Mouse (Mus musculus): ENCODE data around the gene Cope. TPM values are rescaled to one million over a fixed set of nuclear protein-coding genes. Genes with fewer than 3 reads are reported as not detected.

Cope gene
- polyA plus RNA-seq, 1 experiment from 2014 or later = 281 TPM

DNA sequence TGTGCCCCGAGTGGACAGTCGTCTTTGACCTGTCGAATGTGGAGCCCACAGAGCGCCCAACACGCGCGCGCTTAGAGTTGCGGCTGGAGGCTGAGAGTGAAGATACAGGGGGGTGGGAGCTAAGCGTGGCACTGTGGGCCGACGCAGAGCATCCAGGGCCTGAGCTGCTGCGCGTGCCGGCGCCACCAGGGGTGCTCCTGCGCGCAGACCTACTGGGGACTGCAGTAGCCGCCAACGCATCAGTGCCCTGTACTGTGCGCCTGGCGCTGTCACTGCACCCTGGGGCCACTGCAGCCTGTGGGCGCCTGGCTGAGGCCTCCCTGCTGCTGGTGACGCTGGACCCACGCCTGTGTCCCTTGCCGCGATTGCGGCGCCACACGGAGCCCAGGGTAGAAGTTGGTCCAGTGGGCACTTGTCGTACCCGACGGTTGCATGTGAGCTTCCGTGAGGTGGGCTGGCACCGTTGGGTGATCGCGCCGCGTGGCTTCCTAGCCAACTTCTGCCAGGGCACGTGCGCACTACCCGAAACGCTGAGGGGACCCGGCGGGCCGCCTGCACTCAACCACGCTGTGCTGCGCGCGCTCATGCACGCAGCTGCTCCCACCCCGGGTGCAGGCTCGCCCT, 28.5 kb downstream of the Cope start:
- H3K4me3 ChIP-seq (ENCODE audit: low read depth, low read length) = peak overlapping the region; percentile 19
- peaks cover 22% of the 10 kb centered on the region for H3K4me1 ChIP-seq (ENCODE audit: control insufficient read depth, insufficient read depth, low read length)
- H3K27ac ChIP-seq (replicated peaks; ENCODE audit: low read depth, low read length) = no peak overlapping the region
- peaks cover 36% of the 10 kb centered on the region for H3K36me3 ChIP-seq (ENCODE audit: control insufficient read depth, insufficient read depth, low read length)
- peak; percentile 83 for DNase-seq (ENCODE audit: low spot score)
- H3K9ac ChIP-seq (ENCODE audit: low read length) = peak overlapping the region; percentile 36; the same call in 1 of the 2 replicates
- peak; percentile 82 for ATAC-seq (ENCODE audit: insufficient number of reproducible peaks, low FRiP score, low TSS enrichment, low read depth)
- no peaks in the 10 kb centered on the region for H3K27me3 ChIP-seq (ENCODE audit: control insufficient read depth, insufficient read depth, low read length)
- WGBS = 26% methylated on average over 53 of the region's 53 CpGs
- H3K9me3 ChIP-seq (ENCODE audit: control insufficient read depth, low read length) = no peaks in the 10 kb centered on the region
- peak overlapping the region; percentile 35 for H3K4me2 ChIP-seq (ENCODE audit: low read depth, severe bottlenecking)

DNA sequence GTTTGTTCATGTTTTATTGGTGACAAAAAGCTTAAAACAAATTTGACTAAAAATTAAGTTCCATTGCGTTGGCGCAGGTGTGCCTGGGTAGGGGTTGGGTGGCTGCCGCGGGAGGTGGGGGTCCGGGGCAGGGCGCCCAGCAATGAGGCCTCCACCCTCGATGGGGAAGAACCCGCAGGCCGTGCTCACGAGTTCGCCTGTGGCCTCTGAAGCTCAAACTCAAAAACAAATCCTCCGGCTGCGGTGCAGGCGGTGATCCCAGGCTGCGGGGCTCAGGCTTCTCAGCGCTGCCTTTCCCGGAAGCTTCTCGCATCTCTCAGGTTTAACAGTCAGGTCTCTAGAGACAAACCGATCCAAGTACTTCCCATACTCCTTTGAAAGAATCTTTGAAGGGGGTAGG, 29.2 kb downstream of the Cope start:
- H3K9ac ChIP-seq (ENCODE audit: low read length) = peak overlapping the region; percentile 17; the same call in 1 of the 2 replicates
- no peaks in the 10 kb centered on the region for H3K27me3 ChIP-seq (ENCODE audit: control insufficient read depth, insufficient read depth, low read length)
- no peak overlapping the region for H3K4me2 ChIP-seq (ENCODE audit: low read depth, severe bottlenecking)
- no peaks in the 10 kb centered on the region for H3K9me3 ChIP-seq (ENCODE audit: control insufficient read depth, low read length)
- peaks cover 43% of the 10 kb centered on the region for H3K36me3 ChIP-seq (ENCODE audit: control insufficient read depth, insufficient read depth, low read length)
- no peak overlapping the region for H3K27ac ChIP-seq (replicated peaks; ENCODE audit: low read depth, low read length)
- H3K4me3 ChIP-seq (ENCODE audit: low read depth, low read length) = no peak overlapping the region
- 68% methylated on average over 19 of the region's 19 CpGs for WGBS
- H3K4me1 ChIP-seq (ENCODE audit: control insufficient read depth, insufficient read depth, low read length) = peaks cover 22% of the 10 kb centered on the region
- ATAC-seq (ENCODE audit: insufficient number of reproducible peaks, low FRiP score, low TSS enrichment, low read depth) (no peak), DNase-seq (ENCODE audit: low spot score) (peak; percentile 45)

GRCm38 (mm10) chr8:70332070-70332877, 30.0 kb downstream of the Cope start:
- 0 out of 2 replicates have a peak overlapping the region, but pooled peaks have one; percentile 7 for H3K4me2 ChIP-seq (ENCODE audit: low read depth, severe bottlenecking)
- WGBS = 25% methylated on average over 41 of the region's 41 CpGs
- peak overlapping the region; percentile 49; the same call in 1 of the 2 replicates for H3K9ac ChIP-seq (ENCODE audit: low read length)

GRCm38 (mm10) chr8:70332878-70333202, 30.5 kb downstream of the Cope start:
- no peak for ATAC-seq (ENCODE audit: insufficient number of reproducible peaks, low FRiP score, low TSS enrichment, low read depth)
- H3K4me1 ChIP-seq (ENCODE audit: control insufficient read depth, insufficient read depth, low read length) = peaks cover 22% of the 10 kb centered on the region
- DNase-seq (ENCODE audit: low spot score) = no peak

More at GRCm38 (mm10) chr8:70332070-70332877, 30.0 kb downstream of the Cope start:
- H3K27me3 ChIP-seq (ENCODE audit: control insufficient read depth, insufficient read depth, low read length) = no peaks in the 10 kb centered on the region
- ATAC-seq (ENCODE audit: insufficient number of reproducible peaks, low FRiP score, low TSS enrichment, low read depth) (peak; percentile 65; the same call in 1 of the 2 replicates), DNase-seq (ENCODE audit: low spot score) (peak; percentile 90)
- 0 out of 2 replicates have a peak overlapping the region, but pooled peaks have one; percentile 30 for H3K27ac ChIP-seq (replicated peaks; ENCODE audit: low read depth, low read length)
- H3K9me3 ChIP-seq (ENCODE audit: control insufficient read depth, low read length) = no peaks in the 10 kb centered on the region
- no peak overlapping the region for H3K4me3 ChIP-seq (ENCODE audit: low read depth, low read length)
- H3K36me3 ChIP-seq (ENCODE audit: control insufficient read depth, insufficient read depth, low read length) = peaks cover 50% of the 10 kb centered on the region
- peaks cover 22% of the 10 kb centered on the region for H3K4me1 ChIP-seq (ENCODE audit: control insufficient read depth, insufficient read depth, low read length)

GRCm38 (mm10) chr8:70338931-70339330, 36.6 kb downstream of the Cope start:
- Histone ChIP-seq H3K27ac (replicated peaks; ENCODE audit: low read depth, low read length) (no peak overlapping the region), H3K9ac (ENCODE audit: low read length) (no peak overlapping the region), H3K4me3 (ENCODE audit: low read depth, low read length) (no peak overlapping the region), H3K36me3 (ENCODE audit: control insufficient read depth, insufficient read depth, low read length) (peaks cover 65% of the 10 kb centered on the region), H3K27me3 (ENCODE audit: control insufficient read depth, insufficient read depth, low read length) (no peaks in the 10 kb centered on the region), H3K4me2 (ENCODE audit: low read depth, severe bottlenecking) (no peak overlapping the region), H3K4me1 (ENCODE audit: control insufficient read depth, insufficient read depth, low read length) (peaks cover 15% of the 10 kb centered on the region), H3K9me3 (ENCODE audit: control insufficient read depth, low read length) (no peaks in the 10 kb centered on the region)
- WGBS = 96% methylated on average over 7 of the region's 7 CpGs
- ATAC-seq (ENCODE audit: insufficient number of reproducible peaks, low FRiP score, low TSS enrichment, low read depth) (no peak), DNase-seq (ENCODE audit: low spot score) (no peak)

More at GRCm38 (mm10) chr8:70332878-70333202, 30.5 kb downstream of the Cope start:
- H3K27ac ChIP-seq (replicated peaks; ENCODE audit: low read depth, low read length) = no peak overlapping the region
- no peak overlapping the region for H3K9ac ChIP-seq (ENCODE audit: low read length)
- H3K36me3 ChIP-seq (ENCODE audit: control insufficient read depth, insufficient read depth, low read length) = peaks cover 55% of the 10 kb centered on the region
- H3K9me3 ChIP-seq (ENCODE audit: control insufficient read depth, low read length) = no peaks in the 10 kb centered on the region
- no peaks in the 10 kb centered on the region for H3K27me3 ChIP-seq (ENCODE audit: control insufficient read depth, insufficient read depth, low read length)
- 87% methylated on average over 6 of the region's 6 CpGs for WGBS
- no peak overlapping the region for H3K4me3 ChIP-seq (ENCODE audit: low read depth, low read length)
- H3K4me2 ChIP-seq (ENCODE audit: low read depth, severe bottlenecking) = no peak overlapping the region

DNA sequence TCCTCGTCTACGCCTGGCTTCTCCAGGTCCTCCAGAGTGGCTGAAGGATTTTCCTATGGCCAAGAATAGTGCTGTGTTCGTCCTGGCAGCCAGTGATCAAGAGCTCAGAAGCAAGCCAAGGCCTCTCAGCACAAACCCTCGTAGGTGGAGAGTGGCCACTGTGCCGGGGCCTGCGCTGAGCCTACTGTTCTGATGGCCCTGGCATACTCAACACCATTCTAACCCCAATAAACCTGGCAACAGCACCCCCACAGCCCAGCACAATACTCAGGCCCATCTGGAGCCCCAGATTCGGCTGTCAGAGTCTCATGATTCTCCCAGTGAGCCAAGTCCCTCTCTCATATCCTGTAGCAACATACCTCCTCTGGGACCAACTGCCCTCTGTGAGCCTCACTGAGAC, 38.3 kb downstream of the Cope start:
- no peaks in the 10 kb centered on the region for H3K9me3 ChIP-seq (ENCODE audit: control insufficient read depth, low read length)
- H3K4me1 ChIP-seq (ENCODE audit: control insufficient read depth, insufficient read depth, low read length) = peaks cover 22% of the 10 kb centered on the region
- WGBS = 91% methylated on average over 7 of the region's 7 CpGs
- no peak overlapping the region for H3K27ac ChIP-seq (replicated peaks; ENCODE audit: low read depth, low read length)
- peaks cover 52% of the 10 kb centered on the region for H3K36me3 ChIP-seq (ENCODE audit: control insufficient read depth, insufficient read depth, low read length)
- no peak overlapping the region for H3K4me3 ChIP-seq (ENCODE audit: low read depth, low read length)
- no peak overlapping the region for H3K4me2 ChIP-seq (ENCODE audit: low read depth, severe bottlenecking)
- DNase-seq (ENCODE audit: low spot score) = no peak
- no peaks in the 10 kb centered on the region for H3K27me3 ChIP-seq (ENCODE audit: control insufficient read depth, insufficient read depth, low read length)
- no peak for ATAC-seq (ENCODE audit: insufficient number of reproducible peaks, low FRiP score, low TSS enrichment, low read depth)
- H3K9ac ChIP-seq (ENCODE audit: low read length) = no peak overlapping the region

- peaks cover 22% of the 10 kb centered on the region for H3K4me1 ChIP-seq (ENCODE audit: control insufficient read depth, insufficient read depth, low read length)
- H3K9me3 ChIP-seq (ENCODE audit: control insufficient read depth, low read length) = no peaks in the 10 kb centered on the region
- 84% methylated on average over 14 of the region's 14 CpGs for WGBS
- no peak overlapping the region for H3K9ac ChIP-seq (ENCODE audit: low read length)
- ATAC-seq (ENCODE audit: insufficient number of reproducible peaks, low FRiP score, low TSS enrichment, low read depth) = no peak
- H3K27me3 ChIP-seq (ENCODE audit: control insufficient read depth, insufficient read depth, low read length) = no peaks in the 10 kb centered on the region
- H3K36me3 ChIP-seq (ENCODE audit: control insufficient read depth, insufficient read depth, low read length) = peaks cover 42% of the 10 kb centered on the region
- H3K4me3 ChIP-seq (ENCODE audit: low read depth, low read length) = no peak overlapping the region
- H3K27ac ChIP-seq (replicated peaks; ENCODE audit: low read depth, low read length) = no peak overlapping the region
- DNase-seq (ENCODE audit: low spot score) = no peak
- H3K4me2 ChIP-seq (ENCODE audit: low read depth, severe bottlenecking) = no peak overlapping the region
Measured at GRCm38 (mm10) chr8:70342007-70342406, 39.7 kb downstream of the Cope start.

GRCm38 (mm10) chr8:70343076-70343475, 40.8 kb downstream of the Cope start:
- DNase-seq (ENCODE audit: low spot score) (peak; percentile 67), ATAC-seq (ENCODE audit: insufficient number of reproducible peaks, low FRiP score, low TSS enrichment, low read depth) (no peak)
- Histone ChIP-seq H3K27ac (replicated peaks; ENCODE audit: low read depth, low read length) (peak overlapping the region; percentile 59; the same call in 1 of the 2 replicates), H3K4me3 (ENCODE audit: low read depth, low read length) (no peak overlapping the region), H3K27me3 (ENCODE audit: control insufficient read depth, insufficient read depth, low read length) (no peaks in the 10 kb centered on the region), H3K4me2 (ENCODE audit: low read depth, severe bottlenecking) (no peak overlapping the region), H3K9me3 (ENCODE audit: control insufficient read depth, low read length) (no peaks in the 10 kb centered on the region), H3K9ac (ENCODE audit: low read length) (no peak overlapping the region), H3K4me1 (ENCODE audit: control insufficient read depth, insufficient read depth, low read length) (peaks cover 22% of the 10 kb centered on the region), H3K36me3 (ENCODE audit: control insufficient read depth, insufficient read depth, low read length) (peaks cover 31% of the 10 kb centered on the region)
- WGBS = 22% methylated on average over 7 of the region's 7 CpGs
